Mouse (Mus musculus) bone marrow, adult 2 months (tissue): ENCODE data around the gene Rplp2.

ENCODE experiments used
- CTCF ChIP-seq: fragments of 200-500 bp; IDR thresholded peaks from 2 replicates; pipeline ENCODE4 v1.5.1; 2011; ENCODE audit warnings: low read length, control low read depth; ENCODE audit not compliant: control insufficient read depth, insufficient read depth
- POLR2A ChIP-seq: fragments of 200-500 bp; IDR thresholded peaks from 2 replicates; pipeline ENCODE4 v1.6.1; 2011; ENCODE audit warnings: low read depth, mild to moderate bottlenecking, control low read depth, low read length, borderline replicate concordance; ENCODE audit not compliant: control insufficient read depth

- no peak for TF ChIP-seq POLR2A
- peak; percentile 98 for TF ChIP-seq CTCF
Observed at GRCm38 (mm10) chr7:141403305-141403704, 43.9 kb upstream of the Rplp2 start.
